Mouse (Mus musculus): ENCODE results near the gene Gm5617. TPM values are rescaled to one million over a fixed set of nuclear protein-coding genes. Genes with fewer than 3 reads are reported as not detected.
A peak's percentile ranks its signal among the peaks of the same experiment; 100 is the strongest.
"Not testable (repeated sequence)": the region's sequence is repeated elsewhere in the genome, so short reads cannot be mapped to it uniquely, and the experiment has no call there.

Gm5617 gene
- polyA plus RNA-seq, 1 experiment from 2014 or later = 33.8 TPM

- Histone ChIP-seq H3K9ac (no peak overlapping the region), H3K27ac (ENCODE audit: poor library complexity, severe bottlenecking) (no peak overlapping the region), H3K9me3 (replicated peaks) (0 out of 2 replicates have a peak, but pooled peaks cover 3% of the 10 kb centered on the region), H3K4me2 (no peak overlapping the region), H3K4me3 (no peak overlapping the region), H3K36me3 (no peaks in the 10 kb centered on the region), H3K4me1 (replicated peaks) (no peaks in the 10 kb centered on the region), H3K27me3 (replicated peaks) (peaks cover 3% of the 10 kb centered on the region; the same call in 1 of the 2 replicates)
- ATAC-seq (ENCODE audit: insufficient number of reproducible peaks, low FRiP score) = no peak
- WGBS = 87% methylated on average over 2 of the region's 2 CpGs
Observed at GRCm38 (mm10) chr9:48532730-48533129, 37.5 kb downstream of the Gm5617 start.

GRCm38 (mm10) chr9:48536414-48536813, 41.2 kb downstream of the Gm5617 start:
- Histone ChIP-seq H3K27me3 (replicated peaks) (peaks cover 9% of the 10 kb centered on the region; the same call in 1 of the 2 replicates), H3K27ac (ENCODE audit: poor library complexity, severe bottlenecking) (no peak overlapping the region), H3K4me3 (no peak overlapping the region), H3K4me2 (no peak overlapping the region), H3K9ac (no peak overlapping the region), H3K4me1 (replicated peaks) (no peaks in the 10 kb centered on the region), H3K9me3 (replicated peaks) (peaks cover 9% of the 10 kb centered on the region; the same call in 1 of the 2 replicates), H3K36me3 (no peaks in the 10 kb centered on the region)
- no peak for ATAC-seq (ENCODE audit: insufficient number of reproducible peaks, low FRiP score)
- WGBS = 71% methylated on average over 1 of the region's 1 CpGs

GRCm38 (mm10) chr9:48537616-48538015, 42.4 kb downstream of the Gm5617 start:
- H3K9ac ChIP-seq; H3K27me3 ChIP-seq (replicated peaks); H3K4me3 ChIP-seq; H3K36me3 ChIP-seq; H3K27ac ChIP-seq (ENCODE audit: poor library complexity, severe bottlenecking); ATAC-seq (ENCODE audit: insufficient number of reproducible peaks, low FRiP score); H3K4me1 ChIP-seq (replicated peaks): not testable (repeated sequence)
- Histone ChIP-seq H3K9me3 (replicated peaks) (peaks cover 11% of the 10 kb centered on the region; the same call in 1 of the 2 replicates), H3K4me2 (peak overlapping the region; percentile 59)
- 47% methylated on average over 1 of the region's 1 CpGs for WGBS

- peaks cover 11% of the 10 kb centered on the region; the same call in 1 of the 2 replicates for H3K9me3 ChIP-seq (replicated peaks)
- H3K36me3 ChIP-seq = no peaks in the 10 kb centered on the region
- 3% methylated on average over 17 of the region's 17 CpGs for WGBS
- H3K27ac ChIP-seq (ENCODE audit: poor library complexity, severe bottlenecking) = no peak overlapping the region
- H3K4me3 ChIP-seq = peak overlapping the region; percentile 31
- no peaks in the 10 kb centered on the region for H3K4me1 ChIP-seq (replicated peaks)
- no peak overlapping the region for H3K9ac ChIP-seq
- H3K4me2 ChIP-seq = peak overlapping the region; percentile 59
- ATAC-seq (ENCODE audit: insufficient number of reproducible peaks, low FRiP score) = no peak
- H3K27me3 ChIP-seq (replicated peaks) = peaks cover 9% of the 10 kb centered on the region; the same call in 1 of the 2 replicates
Observed at GRCm38 (mm10) chr9:48538044-48538645, 42.9 kb downstream of the Gm5617 start.

GRCm38 (mm10) chr9:48538688-48539087, 43.4 kb downstream of the Gm5617 start:
- H3K9me3 ChIP-seq (replicated peaks) = peaks cover 11% of the 10 kb centered on the region; the same call in 1 of the 2 replicates
- peaks cover 9% of the 10 kb centered on the region; the same call in 1 of the 2 replicates for H3K27me3 ChIP-seq (replicated peaks)
- WGBS = 13% methylated on average over 12 of the region's 12 CpGs
- no peak for ATAC-seq (ENCODE audit: insufficient number of reproducible peaks, low FRiP score)
- H3K36me3 ChIP-seq = no peaks in the 10 kb centered on the region
- peak overlapping the region; percentile 59 for H3K4me2 ChIP-seq
- peak overlapping the region; percentile 31 for H3K4me3 ChIP-seq
- no peak overlapping the region for H3K27ac ChIP-seq (ENCODE audit: poor library complexity, severe bottlenecking)
- no peak overlapping the region for H3K9ac ChIP-seq
- no peaks in the 10 kb centered on the region for H3K4me1 ChIP-seq (replicated peaks)

Small RNA genes within 50 kb of the gene (microRNA-seq; reads per million reads assigned to microRNA genes)
- gene Gm23653 = not detected

Other genes with a start within 250 kb of the Gm5617 start
- gene Nxpe2, start 142.0 kb upstream of the Gm5617 start, polyA plus RNA-seq (2016; fragmentation: Nextera tagmentation; extraction: Ambion mirVana) = 1.6 and 3.2 TPM in 2 replicates
- gene Rexo2, start 14.8 kb upstream of the Gm5617 start, polyA plus RNA-seq (2016; fragmentation: Nextera tagmentation; extraction: Ambion mirVana) = 96.4 and 102 TPM in 2 replicates
- 86.0 and 91.2 TPM in 2 replicates for gene Rbm7, start 143 bp upstream of the Gm5617 start, polyA plus RNA-seq (2016; fragmentation: Nextera tagmentation; extraction: Ambion mirVana)
- 3.1 and 3.3 TPM in 2 replicates for gene Nnmt, start 109.7 kb downstream of the Gm5617 start, polyA plus RNA-seq (2016; fragmentation: Nextera tagmentation; extraction: Ambion mirVana)

All from heart, embryonic 12.5 days (tissue).